Mouse (Mus musculus): ENCODE measurements at regions not wholly inside any gene's neighbourhood (a gene's known extent, or its start where the extent isn't known, plus 50 kb on each side); places are given as distances from the start of the nearest gene placed in this dataset.
"Not testable (repeated sequence)": the region's sequence is repeated elsewhere in the genome, so short reads cannot be mapped to it uniquely, and the experiment has no call there.

DNA sequence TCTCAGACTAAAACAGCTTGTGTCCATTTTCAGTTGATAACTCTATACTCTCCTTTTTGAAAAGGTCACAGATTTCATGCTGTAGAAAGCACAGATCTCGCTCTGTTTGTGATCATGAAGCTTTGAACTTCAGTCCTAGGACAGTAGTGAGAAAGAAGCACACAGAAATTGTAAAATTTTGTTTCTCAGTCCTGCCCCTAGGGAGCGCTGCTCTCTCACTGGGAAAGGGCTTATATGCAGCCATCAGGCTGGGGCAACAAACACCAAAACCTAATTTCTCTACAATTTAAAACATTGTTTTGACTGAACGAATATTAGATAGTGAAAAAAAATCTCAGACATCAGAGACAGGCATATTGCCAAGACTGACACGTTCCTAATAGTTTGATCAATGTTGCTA lies 534.7 kb upstream of the Olfr1507 start:
- not testable (repeated sequence) for TF ChIP-seq POLR2A (IDR thresholded peaks at IDR 0.05; ENCODE audit: low read depth, low read length); CTCF (conservative IDR thresholded peaks at IDR 0.05; ENCODE audit: insufficient read depth, insufficient read length, low read depth, low read length)

Measured in kidney, adult 2 months (tissue).